Mouse (Mus musculus) heart, embryonic 13.5 days (tissue): ENCODE results near the gene Cactin. TPM values are rescaled to one million over a fixed set of nuclear protein-coding genes. Genes with fewer than 3 reads are reported as not detected.

Experiments
- ATAC-seq: fragments of 200-750 bp; cut with Nextera tagmentation; 2 replicates; pipeline ENCODE4 v1.8.0; 2017; ENCODE audit warnings: moderate TSS enrichment; ENCODE audit not compliant: insufficient number of reproducible peaks, low FRiP score, low TSS enrichment; ENCODE audit errors: extremely low read depth
- H3K27ac ChIP-seq: fragments of 300-500 bp; sonication (generic); replicated peaks from 2 replicates; pipeline ENCODE4 v1.5.1; 2015; ENCODE audit warnings: moderate library complexity, mild to moderate bottlenecking, inconsistent platforms
- H3K27me3 ChIP-seq: fragments of 300-500 bp; sonication (generic); replicated peaks from 2 replicates; pipeline ENCODE4 v1.6.1; 2015; ENCODE audit warnings: mild to moderate bottlenecking, inconsistent platforms
- H3K36me3 ChIP-seq: fragments of 300-500 bp; sonication (generic); 2 replicates; pipeline ENCODE4 v1.6.1; 2015; ENCODE audit warnings: mild to moderate bottlenecking, inconsistent platforms
- H3K4me1 ChIP-seq: fragments of 300-500 bp; sonication (generic); 2 replicates; pipeline ENCODE4 v1.6.1; 2015; ENCODE audit warnings: inconsistent platforms
- H3K4me2 ChIP-seq: fragments of 300-500 bp; sonication (generic); 2 replicates; pipeline ENCODE4 v1.6.1; 2015; ENCODE audit warnings: inconsistent platforms, mild to moderate bottlenecking, moderate library complexity
- H3K4me3 ChIP-seq: fragments of 300-500 bp; sonication (generic); 2 replicates; pipeline ENCODE4 v1.5.1; 2015; ENCODE audit warnings: moderate library complexity, mild to moderate bottlenecking, inconsistent platforms
- H3K9ac ChIP-seq: fragments of 300-500 bp; sonication (generic); 2 replicates; pipeline ENCODE4 v1.6.1; 2015; ENCODE audit warnings: inconsistent platforms, mild to moderate bottlenecking, moderate library complexity
- H3K9me3 ChIP-seq: fragments of 300-500 bp; sonication (generic); 2 replicates; pipeline ENCODE4 v1.6.1; 2016; ENCODE audit warnings: inconsistent platforms
- WGBS: fragments of 180-500 bp; shearing (Covaris S2); methylation state at CpG from one replicate; pipeline ENCODE4 v1.1.7; 2015; ENCODE audit warnings: mixed read lengths; 5-methylcytosine and 5-hydroxymethylcytosine counted together
- polyA plus RNA-seq: library from polyadenylated mRNA; unstranded; fragments of >200 nt; fragmentation: Nextera tagmentation; extraction: Ambion mirVana; gene quantifications from 2 replicates; pipeline ENCODE4 v1.2.1, GENCODE M21; 2015

Cactin gene
- polyA plus RNA-seq, 1 experiment from 2014 or later, result 28.2 TPM

GRCm38 (mm10) chr10:81289278-81289677 is 31.6 kb upstream of the Cactin start:
- H3K9me3 ChIP-seq, result no peaks in the 10 kb centered on the region
- 2% methylated on average over 7 of the region's 7 CpGs for WGBS
- ATAC-seq, result no peak
- H3K4me3 ChIP-seq, result no peak overlapping the region
- H3K27me3 ChIP-seq, result peaks cover 58% of the 10 kb centered on the region
- no peak overlapping the region for H3K27ac ChIP-seq
- no peaks in the 10 kb centered on the region for H3K36me3 ChIP-seq
- peak overlapping the region; percentile 44; the same call in 1 of the 2 replicates for H3K9ac ChIP-seq
- no peak overlapping the region for H3K4me2 ChIP-seq
- H3K4me1 ChIP-seq, result peaks cover 32% of the 10 kb centered on the region

GRCm38 (mm10) chr10:81289811-81290210 is 31.1 kb upstream of the Cactin start:
- WGBS, result 56% methylated on average over 14 of the region's 14 CpGs
- Histone ChIP-seq H3K27me3 (peaks cover 53% of the 10 kb centered on the region), H3K4me2 (no peak overlapping the region), H3K4me3 (no peak overlapping the region), H3K36me3 (no peaks in the 10 kb centered on the region), H3K27ac (no peak overlapping the region), H3K9me3 (no peaks in the 10 kb centered on the region), H3K4me1 (peaks cover 37% of the 10 kb centered on the region), H3K9ac (no peak overlapping the region)
- no peak for ATAC-seq

DNA sequence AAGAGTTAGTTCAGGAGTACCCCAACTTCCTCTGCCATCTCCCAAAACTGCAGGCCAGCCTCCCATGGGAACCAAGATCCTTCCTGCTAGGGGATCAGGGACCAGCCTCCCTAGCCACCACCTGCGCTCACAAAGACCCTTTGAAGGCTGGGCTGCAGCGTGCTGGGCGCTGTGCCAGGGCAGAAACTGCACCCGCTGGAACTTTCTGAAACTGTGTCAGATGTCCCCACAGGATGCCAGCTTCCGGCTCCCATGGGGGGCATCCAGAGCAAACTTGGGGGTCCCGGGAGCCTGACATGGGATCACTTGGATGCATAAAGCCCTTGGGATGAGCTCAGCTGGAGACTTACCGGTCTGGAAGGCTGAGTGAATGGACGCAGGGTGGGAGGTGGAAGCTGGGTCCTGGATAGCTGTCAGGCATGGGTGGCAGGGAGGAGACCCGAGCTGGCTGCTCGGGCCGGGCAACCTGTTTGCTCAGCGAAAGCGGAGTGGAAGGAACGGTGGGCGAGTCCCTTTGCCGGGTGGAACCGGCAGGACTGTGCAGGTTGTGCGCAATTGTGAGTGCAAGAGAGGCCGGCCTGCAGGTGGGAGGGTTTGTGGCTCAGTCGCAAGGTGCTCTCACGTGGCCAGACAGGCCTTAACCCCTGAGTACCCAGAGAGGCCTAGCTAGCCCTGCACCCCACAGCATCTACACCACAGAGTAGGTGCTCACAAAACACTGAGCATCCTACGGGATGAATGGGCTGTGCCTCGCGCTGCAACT is 30.0 kb upstream of the Cactin start:
- 22% methylated on average over 24 of the region's 24 CpGs for WGBS
- Histone ChIP-seq H3K27ac (no peak overlapping the region), H3K9ac (no peak overlapping the region), H3K4me1 (peaks cover 41% of the 10 kb centered on the region), H3K4me2 (no peak overlapping the region), H3K27me3 (peaks cover 45% of the 10 kb centered on the region), H3K4me3 (no peak overlapping the region), H3K9me3 (no peaks in the 10 kb centered on the region), H3K36me3 (no peaks in the 10 kb centered on the region)
- no peak for ATAC-seq

DNA sequence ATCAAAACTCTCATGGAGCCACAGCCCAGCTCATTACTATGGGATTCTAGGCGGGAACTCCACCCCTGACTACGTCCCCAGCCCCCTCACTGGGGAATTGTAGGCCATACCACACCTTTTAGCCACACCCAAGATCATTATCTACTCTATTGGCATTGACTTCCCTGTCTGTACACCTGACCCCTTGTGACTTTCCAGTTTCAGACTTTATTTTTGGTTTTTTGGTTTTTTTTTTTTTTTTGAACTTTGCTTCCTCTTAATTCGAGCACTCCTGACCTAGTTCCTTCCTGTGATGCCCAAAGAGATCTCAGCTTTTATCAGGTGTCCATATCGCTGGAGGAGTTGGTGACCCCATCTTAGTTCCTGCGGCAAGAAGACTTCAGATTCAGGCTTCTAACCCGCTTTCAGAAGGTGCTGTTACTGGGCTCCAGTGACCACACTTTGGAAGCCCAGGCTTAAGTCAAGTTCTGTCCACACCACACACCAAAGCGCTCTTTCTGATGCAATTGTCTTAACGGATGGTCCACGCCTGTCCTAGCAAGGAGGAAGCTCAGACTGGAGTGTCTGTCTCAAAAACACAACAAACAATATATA is 29.3 kb upstream of the Cactin start, which contains the start of gene Tjp3:
Tjp3 (minus strand) TSS at position 71 of the 594 bp plus-strand sequence.
- WGBS, result 68% methylated on average over 9 of the region's 9 CpGs
- H3K9ac ChIP-seq, result no peak within 1 kb of the TSS
- H3K4me2 ChIP-seq, result peak within 1 kb of the TSS; percentile 99
- ATAC-seq, result no peak
- peaks cover 2% of the 10 kb centered on the region; the same call in 1 of the 2 replicates for H3K36me3 ChIP-seq
- H3K4me1 ChIP-seq, result peaks cover 40% of the 10 kb centered on the region
- H3K4me3 ChIP-seq, result peak within 1 kb of the TSS; percentile 91; the same call in 1 of the 2 replicates
- H3K27ac ChIP-seq, result no peak within 1 kb of the TSS
- H3K27me3 ChIP-seq, result peaks cover 45% of the 10 kb centered on the region
- H3K9me3 ChIP-seq, result no peaks in the 10 kb centered on the region

- Histone ChIP-seq H3K4me3 (peak within 1 kb of the TSS; percentile 91), H3K9ac (peak within 1 kb of the TSS; percentile 90), H3K9me3 (no peaks in the 10 kb centered on the region), H3K4me2 (peak within 1 kb of the TSS; percentile 99), H3K4me1 (peaks cover 47% of the 10 kb centered on the region), H3K27me3 (peaks cover 36% of the 10 kb centered on the region), H3K36me3 (peaks cover 5% of the 10 kb centered on the region; the same call in 1 of the 2 replicates), H3K27ac (peak within 1 kb of the TSS; percentile 87)
- peak; percentile 92 for ATAC-seq
- under 1% methylated on average over 59 of the region's 80 CpGs for WGBS
Observed at GRCm38 (mm10) chr10:81292554-81293333, 28.2 kb upstream of the Cactin start, which contains the start of gene Pip5k1c. Pip5k1c (plus strand) TSS chr10:81292963.

- H3K4me3 ChIP-seq, result peak overlapping the region; percentile 91
- H3K9ac ChIP-seq, result peak overlapping the region; percentile 90
- H3K27ac ChIP-seq, result peak overlapping the region; percentile 87
- ATAC-seq, result peak; percentile 2; the same call in 1 of the 2 replicates
- WGBS, result 5% methylated on average over 25 of the region's 25 CpGs
- peaks cover 55% of the 10 kb centered on the region for H3K4me1 ChIP-seq
- H3K9me3 ChIP-seq, result no peaks in the 10 kb centered on the region
- H3K27me3 ChIP-seq, result peaks cover 28% of the 10 kb centered on the region
- H3K4me2 ChIP-seq, result peak overlapping the region; percentile 99
- peaks cover 5% of the 10 kb centered on the region; the same call in 1 of the 2 replicates for H3K36me3 ChIP-seq
Observed at GRCm38 (mm10) chr10:81293334-81294030, 27.4 kb upstream of the Cactin start.

DNA sequence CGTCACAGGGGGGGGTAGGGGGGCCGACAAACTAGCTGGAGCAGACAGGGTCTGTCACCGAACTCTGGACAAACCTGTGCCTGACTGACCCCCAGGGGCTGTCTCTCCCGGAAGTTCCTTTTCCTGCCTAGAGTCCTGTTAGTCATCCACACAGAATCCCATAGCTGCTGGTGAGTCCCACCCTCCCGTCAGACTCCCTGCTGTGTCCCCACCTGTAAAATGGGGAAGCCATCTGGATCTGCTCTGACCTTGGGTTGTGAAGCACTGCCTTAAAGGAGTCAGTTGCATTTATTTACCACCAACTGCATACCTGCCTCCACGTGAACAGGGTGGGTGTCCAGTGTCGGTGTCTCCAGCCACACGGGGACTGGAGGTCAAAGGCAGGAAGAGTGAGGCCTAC is 26.5 kb upstream of the Cactin start:
- Histone ChIP-seq H3K27me3 (peaks cover 25% of the 10 kb centered on the region), H3K27ac (peak overlapping the region; percentile 28; the same call in 1 of the 2 replicates), H3K9me3 (no peaks in the 10 kb centered on the region), H3K4me1 (peaks cover 63% of the 10 kb centered on the region), H3K9ac (peak overlapping the region; percentile 90), H3K4me2 (peak overlapping the region; percentile 99), H3K36me3 (peaks cover 5% of the 10 kb centered on the region; the same call in 1 of the 2 replicates), H3K4me3 (peak overlapping the region; percentile 91)
- whole genome bisulfite sequencing, result 41% methylated on average over 8 of the region's 8 CpGs
- no peak for ATAC-seq

DNA sequence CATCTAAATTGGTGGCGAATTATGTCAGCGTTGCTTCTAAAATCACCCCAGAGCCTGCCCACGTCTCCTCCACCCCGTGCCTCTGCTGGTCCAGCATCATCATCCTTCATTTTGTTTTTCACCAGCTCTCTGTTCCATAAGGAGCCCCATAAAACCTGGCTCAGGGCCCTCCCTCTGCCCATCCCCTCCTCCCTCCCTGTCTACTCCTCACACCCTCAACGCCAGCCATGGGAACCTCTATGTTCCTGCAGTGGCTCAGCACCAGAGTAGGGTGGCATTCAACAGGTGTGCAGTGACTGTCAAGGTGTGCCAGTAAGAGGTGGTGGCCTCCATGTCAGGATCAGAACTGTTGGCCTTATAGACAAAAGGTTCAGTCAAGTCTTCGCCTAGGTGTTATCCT is 25.7 kb upstream of the Cactin start:
- Histone ChIP-seq H3K9ac (peak overlapping the region; percentile 90), H3K36me3 (peaks cover 5% of the 10 kb centered on the region; the same call in 1 of the 2 replicates), H3K4me3 (no peak overlapping the region), H3K4me1 (peaks cover 69% of the 10 kb centered on the region), H3K27me3 (peaks cover 17% of the 10 kb centered on the region), H3K4me2 (peak overlapping the region; percentile 99; the same call in 1 of the 2 replicates), H3K9me3 (no peaks in the 10 kb centered on the region), H3K27ac (no peak overlapping the region)
- WGBS, result 89% methylated on average over 6 of the region's 6 CpGs
- no peak for ATAC-seq

GRCm38 (mm10) chr10:81297246-81297645 is 23.7 kb upstream of the Cactin start:
- Histone ChIP-seq H3K4me2 (peak overlapping the region; percentile 26; the same call in 1 of the 2 replicates), H3K4me3 (no peak overlapping the region), H3K9ac (peak overlapping the region; percentile 69), H3K36me3 (peaks cover 5% of the 10 kb centered on the region; the same call in 1 of the 2 replicates), H3K9me3 (no peaks in the 10 kb centered on the region), H3K27ac (peak overlapping the region; percentile 77), H3K27me3 (no peaks in the 10 kb centered on the region), H3K4me1 (peaks cover 80% of the 10 kb centered on the region)
- WGBS, result 77% methylated on average over 6 of the region's 6 CpGs
- no peak for ATAC-seq

DNA sequence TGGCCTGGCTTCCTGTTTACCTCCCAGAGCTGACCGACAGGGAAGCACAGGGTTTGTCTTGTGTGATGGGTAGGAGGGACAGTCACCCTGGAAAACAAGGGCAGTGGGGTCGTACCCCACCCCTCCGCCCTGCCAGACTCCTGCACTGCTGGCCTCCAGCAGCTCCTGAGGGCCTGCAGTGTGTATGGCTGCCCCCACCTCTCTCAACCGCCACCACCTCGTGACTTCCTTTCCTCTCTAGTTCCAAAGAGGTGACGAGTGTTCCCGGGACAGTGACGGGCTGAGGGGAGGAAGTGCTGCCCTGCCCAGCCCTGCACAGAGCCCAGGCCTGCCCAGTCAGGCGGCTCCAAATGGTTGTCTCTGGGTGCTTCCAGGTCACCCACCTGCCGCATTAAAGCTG is 23.1 kb upstream of the Cactin start:
- no peak for ATAC-seq
- no peak overlapping the region for H3K4me3 ChIP-seq
- H3K9me3 ChIP-seq, result no peaks in the 10 kb centered on the region
- H3K9ac ChIP-seq, result peak overlapping the region; percentile 69
- peaks cover 86% of the 10 kb centered on the region for H3K4me1 ChIP-seq
- peaks cover 5% of the 10 kb centered on the region; the same call in 1 of the 2 replicates for H3K36me3 ChIP-seq
- WGBS, result 30% methylated on average over 10 of the region's 10 CpGs
- H3K27ac ChIP-seq, result peak overlapping the region; percentile 77
- no peaks in the 10 kb centered on the region for H3K27me3 ChIP-seq
- peak overlapping the region; percentile 26 for H3K4me2 ChIP-seq
